Mouse (Mus musculus) c-Kit-positive CD71-positive TER-119-positive erythroid progenitor cells, embryonic 14.5 days (primary cell): ENCODE measurements around the gene Tgm4.
A peak's percentile ranks its signal among the peaks of the same experiment; 100 is the strongest.

ENCODE experiments used
- DNase-seq: peaks from one replicate; pipeline ENCODE4 v3.0.0-alpha.2; 2013; ENCODE audit warnings: low spot score

Gene Tgm4

DNA sequence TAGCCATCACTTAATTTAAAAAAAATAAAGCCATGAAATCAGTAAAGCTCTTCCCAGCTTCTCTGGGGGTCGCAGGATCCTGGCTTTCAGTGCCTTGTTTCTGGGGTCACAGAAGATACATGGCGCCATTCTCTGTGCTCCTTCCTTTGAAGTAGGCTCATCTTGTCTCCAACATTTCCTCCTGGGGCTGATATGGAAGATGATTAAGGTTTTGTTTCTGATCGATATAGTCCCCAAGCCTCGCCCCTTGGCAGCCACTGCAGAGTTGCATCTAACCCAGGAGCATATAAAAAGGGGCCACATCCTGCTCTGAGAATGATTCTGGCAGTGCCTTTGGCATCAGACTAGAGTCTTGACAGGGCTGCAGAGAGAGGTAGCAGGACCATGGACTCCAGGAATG lies at the start of gene Tgm4:
TSS of gene Tgm4 (plus strand) at position 301 of the 400 bp plus-strand sequence.
- DNase-seq, result no peak

- no peak for DNase-seq
These were observed 35.9 kb upstream of the Tgm4 start for GRCm38 (mm10) chr9:122998406-122999192.

- no peak for DNase-seq
These were observed 35.3 kb upstream of the Tgm4 start for GRCm38 (mm10) chr9:122999193-122999586.

- no peak for DNase-seq
These were observed 29.8 kb upstream of the Tgm4 start for GRCm38 (mm10) chr9:123004718-123005117.

GRCm38 (mm10) chr9:123006071-123006470 lies 28.5 kb upstream of the Tgm4 start:
- DNase-seq, result no peak

DNA sequence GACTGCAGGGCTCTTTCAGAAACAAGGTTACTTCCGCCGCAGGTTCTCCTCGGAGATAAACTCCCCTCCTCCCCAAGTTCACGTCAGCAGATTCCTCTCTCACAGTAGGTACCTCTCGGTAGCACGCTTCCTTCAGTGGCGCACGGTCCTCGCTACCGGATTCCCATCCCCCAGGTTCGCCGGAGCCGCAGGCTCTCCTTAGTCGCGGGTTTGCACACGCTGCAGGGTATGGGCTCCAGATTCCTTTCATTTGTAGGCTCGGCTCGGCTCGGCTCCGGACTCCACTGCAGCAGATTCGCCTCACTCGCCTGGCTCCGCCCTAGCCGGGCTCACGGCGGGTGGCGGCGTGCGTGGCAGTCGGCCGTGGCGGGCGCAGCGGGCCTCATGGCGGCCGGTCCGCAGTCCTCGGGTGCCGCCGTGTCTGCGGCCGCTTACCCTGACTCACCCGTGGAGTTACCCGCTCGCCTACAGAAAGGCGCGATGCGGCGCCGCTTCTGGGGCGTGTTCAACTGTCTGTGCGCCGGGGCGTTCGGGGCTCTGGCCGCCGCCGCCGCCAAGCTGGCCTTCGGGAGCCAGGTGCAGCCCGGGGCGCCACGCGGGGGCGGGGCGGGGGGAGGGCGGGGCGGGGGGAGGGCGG lies 13.4 kb upstream of the Tgm4 start, which contains the start of gene Tmem42:
TSS of gene Tmem42 (plus strand) at position 332 of the 637 bp plus-strand sequence.
- DNase-seq, result peak; percentile 71

DNA sequence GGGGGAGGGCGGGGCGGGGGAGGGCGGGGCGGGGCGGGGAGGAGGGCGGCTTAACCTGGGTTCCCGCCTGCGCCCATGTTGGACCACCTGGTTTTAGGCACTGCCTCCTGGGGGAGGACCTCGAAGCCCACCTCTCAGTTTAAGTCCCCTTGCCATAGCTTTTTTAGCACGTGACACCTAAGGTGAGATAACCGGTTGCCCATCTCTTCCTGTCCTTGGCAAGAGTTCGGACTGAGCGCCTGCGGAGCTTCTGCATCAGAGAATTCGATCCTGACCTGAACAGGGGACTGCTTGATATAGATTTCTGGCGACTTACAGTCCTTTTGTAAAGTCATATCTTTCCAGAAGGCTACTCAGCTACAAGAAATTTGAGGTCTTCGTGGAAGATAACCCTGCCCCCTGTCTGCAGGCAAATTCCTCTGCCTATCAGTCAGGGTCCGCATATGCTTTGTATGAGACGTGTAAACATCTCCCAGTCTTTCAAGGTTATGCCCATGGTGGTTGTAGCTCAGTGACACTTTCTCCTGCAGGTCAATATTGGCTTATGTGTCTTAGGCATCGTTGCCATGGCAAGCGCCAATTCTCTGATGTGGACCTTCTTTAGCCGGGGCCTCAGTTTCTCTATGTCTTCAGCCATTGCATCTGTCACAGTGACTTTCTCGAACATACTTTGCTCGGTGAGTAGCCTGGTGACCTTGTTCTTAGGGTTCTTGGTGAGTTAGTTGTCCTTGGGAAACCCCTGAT lies 12.7 kb upstream of the Tgm4 start:
- DNase-seq, result peak; percentile 16

- DNase-seq, result no peak
These were observed 10.3 kb upstream of the Tgm4 start for GRCm38 (mm10) chr9:123024201-123024600.

GRCm38 (mm10) chr9:123031496-123032246 lies 2.9 kb upstream of the Tgm4 start:
- no peak for DNase-seq

DNA sequence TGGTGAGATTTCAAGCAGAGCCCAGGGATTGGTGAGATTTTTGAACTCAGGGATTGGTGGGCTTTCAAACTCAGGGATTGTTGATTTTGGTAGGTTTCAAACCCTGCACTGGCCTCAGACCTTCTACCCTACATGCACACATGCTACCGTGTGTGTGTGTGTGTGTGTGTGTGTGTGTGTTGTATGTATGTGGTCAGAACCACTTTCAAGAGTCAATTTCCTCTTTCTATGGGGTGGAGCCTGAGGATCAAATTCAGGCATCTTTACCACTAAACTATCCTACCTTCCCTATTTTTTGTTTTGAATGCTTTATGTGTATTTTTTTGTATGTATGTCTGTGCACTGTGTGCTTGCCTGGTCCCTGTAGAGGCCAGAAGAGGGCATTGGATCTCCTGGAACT lies 13.1 kb downstream of the Tgm4 start:
- DNase-seq, result no peak

GRCm38 (mm10) chr9:123058724-123059292 lies 24.3 kb downstream of the Tgm4 start:
- DNase-seq, result peak; percentile 4

DNA sequence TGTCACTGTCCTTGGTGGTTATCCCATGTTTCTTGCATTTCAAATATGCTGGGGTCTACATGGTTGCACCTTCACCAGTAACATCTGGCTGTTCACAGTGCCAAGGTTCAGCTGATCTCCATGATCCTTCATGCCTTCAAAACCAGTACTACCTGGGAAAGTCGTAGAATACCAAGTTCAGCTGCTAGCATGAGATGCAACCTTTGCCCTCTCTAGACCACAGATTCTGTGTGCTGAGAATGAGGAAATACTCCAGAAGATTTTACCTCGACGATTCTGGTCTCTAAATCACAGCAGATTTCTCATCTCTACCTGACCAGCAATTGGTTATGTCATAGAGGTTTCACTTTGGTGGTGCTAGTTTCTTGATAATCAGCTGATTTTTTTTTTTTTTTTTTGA lies 25.6 kb downstream of the Tgm4 start:
- DNase-seq, result no peak

DNA sequence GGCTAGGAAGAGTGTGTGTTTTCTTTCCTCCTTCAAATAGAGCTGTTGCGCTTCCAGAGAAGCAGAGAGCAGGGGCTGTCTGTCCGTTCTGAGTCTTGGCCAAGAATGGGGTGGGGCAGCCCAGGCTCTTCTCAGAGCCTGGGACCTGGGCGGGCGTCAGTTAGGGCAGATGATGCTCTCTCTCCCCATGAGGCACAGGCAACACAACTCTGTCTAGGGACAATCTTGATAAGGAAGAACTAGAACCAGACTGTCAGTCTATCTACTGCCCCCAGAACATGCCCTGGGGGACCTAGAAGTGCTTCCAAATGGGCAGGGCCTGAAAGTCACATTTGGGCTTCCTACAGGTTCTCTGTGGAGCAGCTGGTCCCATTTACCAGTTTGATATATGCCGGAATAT lies 44.6 kb downstream of the Tgm4 start:
- peak; percentile 21 for DNase-seq

GRCm38 (mm10) chr9:123080355-123080754 lies 45.8 kb downstream of the Tgm4 start:
- no peak for DNase-seq

- no peak for DNase-seq
These were observed 46.3 kb downstream of the Tgm4 start for GRCm38 (mm10) chr9:123080796-123081195.

DNA sequence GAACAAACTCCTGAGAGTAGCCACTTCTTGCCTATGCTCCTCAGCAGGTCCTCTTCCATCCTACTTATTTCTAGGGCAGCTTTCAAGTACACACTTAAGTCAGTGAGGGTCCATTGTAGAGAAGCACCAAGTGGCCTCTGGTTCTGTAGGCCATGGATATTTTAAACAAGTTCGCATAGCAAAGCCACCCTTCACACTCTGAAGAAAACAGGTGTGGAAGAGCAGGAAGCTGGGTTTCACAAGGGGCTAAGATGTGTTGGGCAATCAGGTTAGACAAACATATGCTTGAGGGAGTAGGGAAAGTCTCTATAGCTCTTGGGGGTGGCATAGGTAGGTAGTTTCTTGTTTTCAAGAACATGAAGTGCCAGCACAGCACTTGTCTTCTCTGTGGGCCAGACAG lies 50.8 kb downstream of the Tgm4 start:
- no peak for DNase-seq

DNA sequence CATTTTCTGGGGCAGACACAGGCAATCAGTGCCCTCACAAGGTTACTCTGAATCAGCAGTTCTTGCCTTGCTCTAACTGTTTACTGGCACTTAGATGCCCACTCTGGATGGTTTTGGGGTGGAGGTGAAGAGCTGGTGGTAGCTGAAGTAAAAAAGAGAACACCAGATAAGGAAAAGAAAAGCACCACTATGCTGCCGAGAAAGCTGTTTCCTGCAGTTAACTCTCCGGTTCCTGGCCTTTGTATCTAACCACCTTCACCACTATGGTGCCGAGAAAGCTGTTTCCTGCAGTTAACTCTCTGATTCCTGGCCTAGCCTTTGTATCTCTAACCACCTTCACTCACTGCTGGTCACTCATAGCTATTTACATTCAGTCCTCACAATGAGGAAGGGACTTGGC lies 53.0 kb downstream of the Tgm4 start:
- DNase-seq, result no peak

DNA sequence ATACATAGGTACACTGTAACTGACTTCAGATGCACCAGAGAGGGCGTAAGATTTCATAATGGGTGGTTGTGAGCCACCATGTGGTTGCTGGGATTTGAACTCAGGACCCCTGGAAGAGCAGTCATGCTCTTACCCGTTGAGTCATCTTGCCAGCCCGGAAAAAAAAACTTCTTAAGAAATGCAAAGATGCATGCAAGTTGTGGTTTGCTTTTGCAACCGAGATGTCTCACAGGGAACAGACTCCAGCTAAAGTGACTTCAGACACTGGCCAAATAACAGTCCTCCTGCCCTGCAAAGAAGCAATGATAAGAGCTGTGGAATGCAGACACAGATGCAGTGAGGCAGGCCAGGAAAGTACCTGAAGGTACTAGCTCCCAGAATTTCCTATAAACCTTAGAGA lies 56.3 kb downstream of the Tgm4 start:
- DNase-seq, result no peak

GRCm38 (mm10) chr9:123099631-123100455 lies 65.3 kb downstream of the Tgm4 start:
- no peak for DNase-seq

DNA sequence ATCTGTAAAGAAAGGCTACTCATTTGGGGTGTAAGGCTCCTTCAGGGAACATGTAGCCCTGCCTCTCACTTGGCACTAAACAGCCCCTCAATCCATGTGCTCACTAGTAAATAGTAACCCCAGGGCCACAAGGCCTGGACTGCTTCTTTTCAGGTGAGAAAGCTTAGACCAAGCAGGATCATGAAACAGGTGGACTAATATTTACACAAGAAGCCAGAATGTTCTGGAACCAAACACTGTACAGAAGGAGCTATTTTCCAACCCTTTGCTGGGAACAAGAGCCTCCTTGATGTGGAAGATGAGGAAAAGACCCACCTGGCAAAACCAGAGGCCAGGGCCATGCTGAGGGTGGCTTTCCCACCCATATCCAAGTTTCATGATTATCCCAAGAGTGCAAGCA lies 68.9 kb downstream of the Tgm4 start:
- DNase-seq, result no peak

GRCm38 (mm10) chr9:123104362-123104761 lies 69.8 kb downstream of the Tgm4 start:
- DNase-seq, result no peak
